Mouse (Mus musculus): ENCODE measurements around the gene Ahnak.

- TF ChIP-seq CTCF (IDR thresholded peaks at IDR 0.05; ENCODE audit: insufficient read depth, low read length) (no peak), POLR2A (IDR thresholded peaks at IDR 0.05; ENCODE audit: borderline replicate concordance, extremely low read depth, low read depth, low read length) (no peak)
These were observed 578 bp upstream of the Ahnak start for GRCm38 (mm10) chr19:8988346-8989065.

All from lung, adult 2 months (tissue).